Mouse (Mus musculus) heart, adult 11 months (tissue): ENCODE results near the gene H2-Oa.
"Not testable (repeated sequence)": the region's sequence is repeated elsewhere in the genome, so short reads cannot be mapped to it uniquely, and the experiment has no call there.

Experiments used
- DNase-seq: peaks from one replicate; pipeline ENCODE4 v3.0.0; 2022

Gene H2-Oa

GRCm38 (mm10) chr17:34143461-34143860 is 51.3 kb downstream of the H2-Oa start:
- no peak for DNase-seq

- DNase-seq: not testable (repeated sequence)
Measured at GRCm38 (mm10) chr17:34144221-34144620, 52.1 kb downstream of the H2-Oa start.
